Mouse (Mus musculus): ENCODE results near the gene Ptx4.

Gene Ptx4

DNA sequence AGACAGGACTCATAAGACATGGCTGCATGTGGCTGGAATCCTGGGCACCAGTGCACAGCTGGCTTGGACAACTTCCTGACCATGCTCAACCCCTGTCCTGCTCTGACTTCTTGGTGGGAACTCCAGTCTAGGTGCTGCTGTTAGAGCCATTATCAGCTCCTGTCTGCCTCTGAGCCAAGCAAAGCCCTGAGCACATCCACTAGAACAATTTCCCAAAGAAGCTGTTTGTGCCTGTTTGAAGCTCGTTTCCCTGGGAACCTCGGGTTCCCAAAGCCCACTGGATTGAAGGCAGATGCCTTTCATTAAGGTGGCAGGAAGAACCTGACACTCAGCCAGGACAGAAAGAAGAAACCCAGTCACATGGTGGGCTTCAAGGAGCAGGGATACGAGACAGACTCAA, at the start of gene Ptx4:
Gene Ptx4, plus strand, starts transcription at position 355 of the 400 bp plus-strand sequence.
- ChIA-PET POLR2A (interaction anchor here in 3 of 4 experiments (0.6 to 0.7 kb wide), 3 partner anchors 52 to 129 kb away, joined by 3 to 5 read pairs (median 4); no protein-coding TSS in a partner anchor), CTCF (interaction anchor here in 2 of 4 experiments (0.5 to 1.3 kb wide), 3 partner anchors 9 to 241 kb away, joined by 3 to 6 read pairs (median 4); no protein-coding TSS in a partner anchor)

DNA sequence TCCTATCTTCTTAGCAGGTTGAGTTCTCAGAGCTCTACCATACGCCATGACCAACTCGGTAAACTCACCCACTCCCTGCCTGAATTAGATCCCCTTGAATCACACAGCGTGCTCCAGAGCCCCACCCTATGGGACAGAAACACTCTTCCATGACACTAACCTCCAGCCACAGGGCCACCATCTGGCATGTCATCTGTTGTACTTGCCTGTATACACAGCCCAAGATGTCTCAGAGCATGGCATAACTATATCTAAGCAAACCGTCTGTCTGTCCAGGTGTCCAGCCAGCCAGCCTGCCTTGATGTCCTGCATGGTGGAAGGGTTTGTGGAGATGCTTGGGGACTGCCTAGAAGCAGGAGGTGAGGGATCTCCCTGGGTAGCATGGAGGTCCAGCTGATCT, 43.7 kb upstream of the Ptx4 start:
- ChIA-PET CTCF (interaction anchor here in 1 of 4 experiments (0.6 kb wide), 1 partner anchor 61 kb away, joined by 3 read pairs; the partner anchor contains the start of gene Ift140), POLR2A (interaction anchor here in 1 of 4 experiments (1.2 to 1.4 kb wide), 2 partner anchors 10 to 41 kb away, joined by 3 to 4 read pairs; no protein-coding TSS in a partner anchor)

DNA sequence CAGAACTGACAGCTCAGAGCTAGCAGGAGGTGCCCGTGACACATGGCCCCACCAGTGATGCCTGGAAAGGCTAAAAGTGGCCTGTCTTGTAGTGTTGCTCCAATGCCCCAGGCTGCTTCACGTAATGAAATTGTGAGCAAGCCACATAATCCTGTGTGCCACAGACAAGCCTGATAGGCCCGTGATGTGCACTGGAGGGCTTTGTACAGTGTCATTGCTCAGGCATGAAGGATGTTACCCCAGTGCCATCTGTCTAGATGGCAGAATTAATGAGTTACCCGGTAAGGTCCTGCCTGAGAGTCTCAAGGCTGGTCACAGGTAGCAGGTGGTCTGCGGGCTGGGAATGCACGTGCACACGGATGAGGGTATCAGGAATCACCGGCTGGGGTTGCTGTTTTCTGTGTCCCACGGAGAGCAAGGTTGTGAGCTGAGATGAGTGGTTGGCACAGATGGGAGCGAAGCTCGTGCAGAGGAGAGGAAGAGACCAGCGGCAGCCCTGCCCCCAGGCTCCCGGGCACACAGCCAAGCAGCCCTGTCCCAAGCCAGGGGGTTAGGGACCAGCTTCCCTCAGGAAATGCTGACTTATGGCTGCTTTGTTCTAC, 42.7 kb upstream of the Ptx4 start:
- ChIA-PET POLR2A (no interaction called here), CTCF (no interaction called here)

DNA sequence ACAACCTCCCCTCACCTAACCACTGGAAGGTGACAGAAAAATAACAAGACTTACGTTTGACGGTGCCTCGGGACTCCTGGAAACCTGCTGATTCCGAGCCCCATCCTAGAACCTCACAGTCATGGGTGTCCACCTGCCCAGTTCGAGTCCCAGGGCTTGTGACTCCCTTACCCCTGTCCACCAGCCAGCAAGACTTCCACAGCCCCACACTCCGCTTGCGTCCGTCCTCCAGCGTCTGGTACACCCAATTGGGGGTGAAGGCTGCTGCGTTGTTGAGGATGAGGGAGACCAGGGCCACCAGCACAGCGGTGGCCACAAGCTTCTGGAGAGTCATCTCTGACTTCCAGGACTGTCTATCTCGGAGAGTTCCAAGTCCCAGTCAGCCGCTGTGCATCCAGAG, 40.4 kb upstream of the Ptx4 start:
- ChIA-PET CTCF (no interaction called here), POLR2A (interaction anchor here in 1 of 4 experiments (1.1 kb wide), 1 partner anchor 194 kb away, joined by 3 read pairs; the partner anchor contains the start of gene Ube2i)

DNA sequence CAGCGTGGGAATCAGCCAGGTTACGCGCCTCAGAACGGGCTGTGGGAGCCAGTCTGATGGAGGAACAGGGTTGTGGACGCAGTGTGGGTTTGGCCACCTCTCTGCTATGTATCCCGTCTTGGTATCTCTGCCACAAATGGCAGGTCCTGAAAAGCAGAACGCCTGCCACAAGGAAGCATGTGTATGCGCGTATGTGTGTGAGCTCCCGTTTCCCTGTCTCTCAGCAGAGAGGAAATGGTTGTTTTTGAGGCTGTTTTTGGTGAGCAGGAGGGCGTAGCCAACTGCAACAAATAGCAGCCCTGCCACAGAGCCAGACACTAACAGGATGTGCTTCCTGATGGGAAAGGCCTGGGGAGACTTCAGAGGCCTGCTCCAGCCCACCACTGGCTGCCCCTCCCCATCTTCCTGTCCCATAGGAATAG, 39.6 kb upstream of the Ptx4 start:
- CTCF ChIA-PET, result no interaction called here

DNA sequence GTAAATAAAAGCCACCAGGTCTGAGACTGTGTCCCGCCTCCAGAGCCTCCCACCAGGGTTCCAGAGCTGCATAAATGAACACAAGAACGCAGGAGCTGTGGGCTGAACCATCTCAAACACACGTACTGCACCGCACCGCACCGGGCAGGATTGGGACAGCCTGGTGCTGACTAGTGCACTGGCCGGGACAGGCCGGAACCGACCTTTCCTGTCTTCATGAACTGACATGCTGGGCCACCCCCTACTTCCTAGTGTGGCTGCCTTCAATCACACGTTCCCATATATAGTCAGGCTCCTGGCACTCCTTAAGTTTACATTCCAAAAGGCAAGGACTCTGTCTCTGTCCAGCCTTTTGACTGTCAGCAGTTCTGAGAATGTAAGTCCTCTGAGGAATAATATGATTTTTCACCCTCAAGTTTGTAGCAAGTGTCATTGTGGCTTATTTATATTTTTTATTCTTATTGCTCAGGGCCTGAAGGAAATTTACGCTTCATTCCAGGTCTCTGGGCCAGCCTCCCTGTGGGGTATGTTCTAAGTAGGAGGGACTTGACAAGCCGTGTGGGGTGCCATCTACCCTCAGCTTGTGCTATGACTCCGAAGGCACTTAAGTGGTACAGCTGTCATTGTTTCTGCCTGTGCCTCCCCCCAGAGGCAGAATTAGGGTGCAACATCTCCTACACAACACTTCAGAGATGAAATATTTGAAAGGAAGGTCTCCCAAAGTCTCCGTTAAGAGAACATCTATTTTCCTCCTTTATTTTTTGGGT, 38.3 kb upstream of the Ptx4 start:
- POLR2A ChIA-PET, result interaction anchor here in 2 of 4 experiments (1.1 to 1.5 kb wide), 2 partner anchors 8 to 232 kb away, joined by 3 to 5 read pairs; partner anchors contain the start of gene Fahd1 (in 1 of the 2)
- CTCF ChIA-PET, result interaction anchor here in 2 of 4 experiments (0.9 to 1.6 kb wide), 4 partner anchors 19 to 337 kb away, joined by 3 read pairs; no protein-coding TSS in a partner anchor

More for the DNA sequence above, 39.6 kb upstream of the Ptx4 start:
- POLR2A ChIA-PET, result no interaction called here

DNA sequence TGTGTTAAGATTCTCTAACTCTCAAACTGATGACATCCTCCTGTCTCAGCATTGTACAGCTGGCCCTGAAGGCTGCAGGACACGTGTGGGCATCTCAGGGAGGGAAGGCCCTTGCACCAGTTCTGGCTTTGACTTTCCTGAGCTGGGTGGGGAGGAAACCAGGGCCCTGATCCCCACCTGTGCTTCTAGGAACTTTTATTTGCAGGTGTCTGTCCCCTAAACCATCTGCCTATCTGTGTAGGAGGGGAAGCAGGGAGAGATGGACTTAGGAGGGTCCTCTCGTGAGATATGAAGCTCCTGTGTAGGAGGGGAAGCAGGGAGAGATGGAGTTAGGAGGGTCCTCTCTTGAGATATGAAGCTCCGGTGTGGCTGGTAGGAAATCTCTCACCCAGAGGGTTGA, 37.7 kb upstream of the Ptx4 start:
- ChIA-PET POLR2A (interaction anchor here in 2 of 4 experiments (0.5 to 1.5 kb wide), 7 partner anchors 8 to 232 kb away, joined by 3 to 5 read pairs (median 3); partner anchors contain the start of gene Fahd1 (in 1 of the 2)), CTCF (interaction anchor here in 3 of 4 experiments (0.5 to 1.6 kb wide), 12 partner anchors 17 to 973 kb away, joined by 3 to 4 read pairs (median 3); partner anchors contain the start of genes Cramp1l (in 1 of the 3) and Ift140 (in 1 of the 3))

DNA sequence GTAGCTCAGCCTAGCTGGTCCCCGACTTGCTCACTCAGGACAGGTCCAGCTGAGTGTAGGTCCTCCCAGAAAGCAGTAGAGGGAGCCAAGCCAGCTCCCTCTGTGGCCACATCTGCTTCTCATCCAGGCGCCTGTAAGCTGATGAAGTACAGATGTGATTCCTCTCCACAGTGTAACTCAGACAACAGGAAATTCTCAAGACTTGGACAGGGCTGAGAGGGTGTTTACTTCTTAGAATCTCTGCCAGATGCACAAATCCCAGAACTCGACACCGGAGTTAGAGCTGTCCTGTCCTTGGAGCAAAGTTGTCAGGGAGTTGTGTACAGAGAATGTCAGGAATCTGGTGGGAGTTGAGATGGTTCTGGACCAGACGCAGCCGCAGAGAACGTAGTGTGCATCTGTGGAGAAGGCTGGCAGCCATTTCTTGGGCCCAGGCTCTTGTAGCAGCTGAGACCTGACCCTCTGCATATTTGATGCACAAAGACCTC, 37.1 kb upstream of the Ptx4 start, which contains the start of gene Tmem204:
Gene Tmem204, minus strand, starts transcription at position 148 of the 488 bp plus-strand sequence.
- ChIA-PET POLR2A (interaction anchor here in 2 of 4 experiments (0.5 to 1.5 kb wide), 7 partner anchors 9 to 233 kb away, joined by 3 to 5 read pairs (median 3); partner anchors contain the start of gene Fahd1 (in 1 of the 2)), CTCF (interaction anchor here in 3 of 4 experiments (0.5 to 1.6 kb wide), 13 partner anchors 18 to 974 kb away, joined by 3 to 4 read pairs (median 3); partner anchors contain the start of genes Cramp1l (in 1 of the 3) and Ift140 (in 1 of the 3))

DNA sequence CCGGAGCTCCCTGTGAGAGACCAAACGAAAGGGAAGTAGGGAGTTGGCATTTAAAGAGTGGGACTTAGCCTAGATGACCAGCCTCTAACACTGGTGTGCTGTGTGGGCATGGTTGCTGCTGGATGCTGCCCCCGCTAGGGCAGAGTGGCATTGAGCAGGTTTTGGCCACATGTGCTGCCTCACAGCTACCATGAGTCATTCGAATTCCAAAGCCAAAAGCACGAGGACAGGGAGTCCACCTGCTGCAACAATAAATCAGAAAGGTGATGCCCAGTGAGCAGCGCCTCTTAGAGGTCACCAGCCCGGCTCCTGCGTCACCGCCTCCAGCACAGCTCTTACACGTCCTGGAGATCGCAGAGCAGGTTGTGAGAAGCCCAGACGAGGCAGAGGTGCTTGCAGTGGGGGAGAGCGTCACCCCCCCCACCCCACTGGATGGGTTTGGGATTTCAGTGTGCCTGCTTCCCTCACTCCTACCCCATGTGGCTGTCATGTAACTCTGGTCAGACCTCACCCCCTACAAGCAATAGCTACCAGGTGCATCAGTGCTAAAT, 35.6 kb upstream of the Ptx4 start:
- CTCF ChIA-PET, result interaction anchor here in 2 of 4 experiments (0.6 to 0.7 kb wide), 2 partner anchors 259 to 483 kb away, joined by 3 read pairs; no protein-coding TSS in a partner anchor

DNA sequence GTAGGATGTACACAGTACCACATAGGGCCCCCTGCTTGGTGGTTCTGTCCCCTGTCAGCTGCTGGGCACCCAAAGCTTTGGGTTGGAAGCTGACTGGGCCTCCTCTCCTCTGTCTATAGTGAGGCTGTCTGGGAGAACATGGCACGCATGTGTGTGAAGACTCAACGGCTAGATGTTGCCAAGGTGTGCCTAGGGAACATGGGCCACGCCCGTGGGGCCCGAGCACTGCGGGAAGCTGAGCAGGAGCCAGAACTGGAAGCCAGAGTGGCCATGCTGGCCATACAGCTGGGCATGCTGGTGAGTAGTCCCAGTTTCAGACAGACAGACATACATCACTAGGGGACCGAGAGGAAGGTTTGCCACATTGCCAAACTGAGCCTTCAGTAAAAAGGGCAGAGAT, 33.8 kb upstream of the Ptx4 start:
- POLR2A ChIA-PET, result interaction anchor here in 1 of 4 experiments (0.6 kb wide), 1 partner anchor 187 kb away, joined by 3 read pairs; no protein-coding TSS in a partner anchor
- CTCF ChIA-PET, result no interaction called here

More for the DNA sequence above, 35.6 kb upstream of the Ptx4 start:
- POLR2A ChIA-PET, result interaction anchor here in 2 of 4 experiments (0.8 to 1.5 kb wide), 4 partner anchors 10 to 235 kb away, joined by 3 to 4 read pairs (median 3); partner anchors contain the start of genes Cramp1l (in 1 of the 2), Fahd1 (in 1 of the 2) and Ift140 (in 1 of the 2)

DNA sequence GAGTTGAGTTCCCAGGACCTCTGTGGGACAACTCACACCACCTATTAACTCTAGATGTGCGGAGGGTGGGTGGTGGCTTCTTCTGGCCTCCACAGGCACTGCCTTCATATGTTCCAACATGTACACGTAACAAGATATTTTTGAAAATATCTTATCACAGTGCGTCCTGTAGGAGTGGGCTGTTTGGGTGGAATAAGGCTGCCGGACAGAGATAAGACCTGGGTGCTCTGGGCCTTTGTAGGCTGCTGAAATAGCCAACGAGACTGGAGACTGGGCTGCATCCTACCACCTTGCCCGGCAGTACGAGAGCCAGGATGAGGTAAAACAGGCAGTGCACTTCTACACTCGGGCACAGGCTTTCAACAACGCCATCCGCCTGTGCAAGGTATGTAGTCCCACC, 31.4 kb upstream of the Ptx4 start:
- CTCF ChIA-PET, result no interaction called here
- POLR2A ChIA-PET, result interaction anchor here in 1 of 4 experiments (1.1 kb wide), 1 partner anchor 87 kb away, joined by 3 read pairs; no protein-coding TSS in a partner anchor

DNA sequence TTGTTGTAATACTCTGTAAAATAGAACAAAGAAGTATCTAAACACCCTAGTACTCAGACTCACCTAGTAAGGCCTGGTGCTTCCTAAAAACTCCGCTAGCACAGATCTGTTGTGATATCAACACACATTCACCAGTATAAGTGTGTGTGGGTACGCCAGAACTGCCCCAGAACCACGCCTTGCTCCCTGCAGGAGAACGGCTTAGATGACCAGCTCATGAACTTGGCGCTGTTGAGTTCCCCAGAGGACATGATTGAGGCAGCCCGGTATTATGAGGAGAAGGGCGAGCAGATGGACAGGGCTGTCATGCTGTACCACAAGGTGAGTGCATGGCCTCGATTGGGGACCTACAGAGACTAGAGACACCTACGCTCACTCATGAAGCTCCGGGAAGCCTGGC, 30.1 kb upstream of the Ptx4 start:
- CTCF ChIA-PET, result no interaction called here
- POLR2A ChIA-PET, result interaction anchor here in 1 of 4 experiments (1.1 kb wide), 1 partner anchor 9 kb away, joined by 3 read pairs; no protein-coding TSS in a partner anchor

DNA sequence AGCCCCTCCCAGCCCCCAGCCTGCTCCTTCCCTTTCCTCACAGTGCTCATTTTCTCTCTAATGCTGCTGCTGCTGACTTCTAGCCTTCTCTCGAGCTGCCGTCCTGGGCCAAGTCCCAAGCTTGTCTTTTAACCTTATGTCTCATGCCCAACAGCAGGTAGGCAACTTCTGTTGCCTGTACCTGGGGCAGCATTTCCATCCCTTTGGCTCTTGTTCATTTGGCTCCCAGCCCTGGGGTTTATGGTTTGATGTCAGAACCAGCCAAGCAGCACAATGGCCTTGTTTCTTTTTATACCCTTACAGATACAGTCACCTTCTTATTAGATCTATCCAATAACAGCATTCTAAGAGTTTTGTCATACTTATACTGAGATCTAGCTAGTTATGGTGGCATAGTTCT, 24.3 kb upstream of the Ptx4 start:
- ChIA-PET CTCF (no interaction called here), POLR2A (interaction anchor here in 2 of 4 experiments (0.6 to 3.9 kb wide), 7 partner anchors 11 to 683 kb away, joined by 3 to 15 read pairs (median 3); no protein-coding TSS in a partner anchor)

DNA sequence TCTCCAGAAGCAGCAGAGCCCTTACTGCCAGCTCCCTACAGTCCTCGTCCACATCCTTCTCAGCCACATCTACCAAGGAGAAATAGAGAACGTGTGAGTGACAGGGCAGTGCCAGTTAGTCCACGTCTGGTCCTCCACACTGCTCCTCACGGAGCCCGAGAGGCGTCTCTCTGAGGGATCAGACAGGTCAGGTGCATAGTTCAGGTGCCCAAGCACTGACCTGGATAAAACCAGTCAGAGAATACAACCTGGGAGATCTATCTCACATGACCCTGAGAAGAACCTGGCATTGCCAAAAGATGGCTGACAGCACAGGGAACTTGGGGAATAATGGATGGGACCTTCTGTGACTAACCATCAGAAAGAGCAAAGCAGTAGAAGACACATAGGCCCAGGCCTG, 20.5 kb upstream of the Ptx4 start:
- CTCF ChIA-PET, result interaction anchor here in 1 of 4 experiments (1.4 kb wide), 1 partner anchor 10 kb away, joined by 6 read pairs; no protein-coding TSS in a partner anchor
- POLR2A ChIA-PET, result interaction anchor here in 3 of 4 experiments (0.5 to 1.0 kb wide), 3 partner anchors 9 to 63 kb away, joined by 3 to 6 read pairs (median 3); no protein-coding TSS in a partner anchor

DNA sequence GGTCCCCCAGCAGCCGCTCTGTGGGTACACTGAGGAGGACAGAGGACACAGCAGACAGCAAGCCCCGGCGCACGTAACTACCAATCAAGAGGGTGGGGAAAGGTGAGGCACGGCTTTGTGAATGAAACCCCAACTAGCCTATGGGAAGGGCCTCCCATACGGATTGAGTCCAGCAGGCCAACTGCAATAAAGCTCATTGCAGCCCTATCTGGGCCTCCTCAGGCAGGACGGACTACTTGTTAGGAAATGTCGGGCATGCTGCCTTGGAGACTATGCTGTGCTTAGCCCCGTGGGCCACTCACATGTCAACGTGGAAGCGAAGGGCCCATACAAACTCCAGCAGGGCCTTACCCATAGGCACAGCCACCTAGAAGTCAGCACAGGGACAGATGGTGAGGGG, 19.2 kb upstream of the Ptx4 start:
- ChIA-PET POLR2A (interaction anchor here in 2 of 4 experiments (1.0 to 2.6 kb wide), 3 partner anchors 9 to 172 kb away, joined by 4 to 8 read pairs (median 4); no protein-coding TSS in a partner anchor), CTCF (interaction anchor here in 1 of 4 experiments (0.6 kb wide), 1 partner anchor 466 kb away, joined by 3 read pairs; no protein-coding TSS in a partner anchor)

DNA sequence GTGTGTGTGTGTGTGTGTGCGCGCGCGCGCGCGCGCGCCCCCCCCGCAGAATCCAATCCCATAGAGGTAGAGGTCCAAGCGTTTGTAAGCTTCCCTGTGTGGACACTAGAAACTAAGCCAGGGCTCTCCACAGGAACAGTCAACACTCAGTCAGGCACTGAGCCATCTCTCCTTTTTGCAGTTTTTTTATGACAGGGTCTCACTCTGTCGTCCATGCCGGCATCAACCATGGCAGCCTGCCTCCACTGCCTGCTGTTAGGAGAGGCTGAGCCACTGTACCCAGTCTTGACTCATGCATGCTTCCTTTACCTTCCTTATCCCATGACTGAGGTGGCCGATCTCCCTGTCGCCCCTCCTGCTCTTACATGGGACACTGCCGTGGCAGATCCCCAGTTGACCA, 12.8 kb upstream of the Ptx4 start:
- POLR2A ChIA-PET, result interaction anchor here in 1 of 4 experiments (0.6 to 2.5 kb wide), 4 partner anchors 11 to 36 kb away, joined by 3 to 15 read pairs (median 3); no protein-coding TSS in a partner anchor
- CTCF ChIA-PET, result interaction anchor here in 2 of 4 experiments (0.7 to 1.1 kb wide), 2 partner anchors 9 to 27 kb away, joined by 3 read pairs; no protein-coding TSS in a partner anchor

DNA sequence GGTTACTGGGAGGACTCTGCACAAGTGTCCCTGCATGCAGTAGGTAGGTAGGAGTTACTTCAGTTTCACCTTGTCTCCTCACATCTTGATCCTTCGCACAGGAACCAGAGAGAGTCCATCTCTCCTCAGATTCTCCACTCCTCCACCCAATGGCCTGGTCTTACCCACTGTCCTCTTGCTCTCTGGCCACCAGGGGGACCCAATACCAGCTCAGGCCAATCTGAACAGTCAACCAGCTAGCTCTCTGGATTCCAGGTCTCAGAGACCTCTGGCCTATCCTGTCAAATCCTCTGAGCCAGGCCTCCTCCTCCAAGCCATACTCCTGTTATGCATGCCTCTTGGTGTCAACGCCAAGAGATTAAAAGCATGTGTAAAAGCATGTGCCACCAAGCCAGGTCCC, 11.0 kb upstream of the Ptx4 start:
- POLR2A ChIA-PET, result interaction anchor here in 2 of 4 experiments (0.6 to 1.3 kb wide), 4 partner anchors 17 to 223 kb away, joined by 3 read pairs; partner anchors contain the start of gene Spsb3 (in 1 of the 2)
- CTCF ChIA-PET, result interaction anchor here (0.5 to 1.1 kb wide), 8 partner anchors 9 to 364 kb away, joined by 3 to 6 read pairs (median 4); partner anchors contain the start of genes Cramp1l (in 1 of the 4) and Tmem204 (in 1 of the 4)
